Mouse (Mus musculus) pancreas, adult 10 weeks (tissue): ENCODE data around the gene Olfr204. TPM values are rescaled to one million over a fixed set of nuclear protein-coding genes. Genes with fewer than 3 reads are reported as not detected.

Experiments
- polyA plus RNA-seq: library from polyadenylated mRNA; stranded (reverse); fragments of 350-450 nt; fragmentation: Illumina TruSeq; extraction: RNeasy Lipid Tissue Mini Kit (QIAGEN cat#74804); gene quantifications from one replicate; pipeline ENCODE4 v1.2.3, GENCODE M21; 2015; ENCODE audit warnings: low read depth, low replicate concordance; ENCODE audit not compliant: insufficient read depth

Olfr204 gene
- not detected for polyA plus RNA-seq

GRCm38 (mm10) chr16:59318148-59318547, at the start of gene Olfr204:
Olfr204 (minus strand) TSS chr16:59318248.

GRCm38 (mm10) chr16:59363893-59364292, 45.8 kb upstream of the Olfr204 start, which contains the start of gene Olfr209:
Olfr209 (minus strand) TSS chr16:59363993.

GRCm38 (mm10) chr16:59349146-59349545, 31.1 kb upstream of the Olfr204 start, which contains the start of gene Olfr206:
Olfr206 (minus strand) TSS chr16:59349246.

GRCm38 (mm10) chr16:59331038-59331437, 13.0 kb upstream of the Olfr204 start, which contains the start of gene Olfr205:
Olfr205 (minus strand) TSS chr16:59331138.

GRCm38 (mm10) chr16:59298581-59298980, 19.5 kb downstream of the Olfr204 start, which contains the start of gene Olfr203:
Olfr203 (plus strand) TSS chr16:59298881.

GRCm38 (mm10) chr16:59286693-59287092, 31.4 kb downstream of the Olfr204 start, which contains the start of gene Olfr202:
Olfr202 (minus strand) TSS chr16:59286793.

GRCm38 (mm10) chr16:59272532-59272931, 45.5 kb downstream of the Olfr204 start, which contains the start of gene Olfr201:
Olfr201 (minus strand) TSS chr16:59272632.

Other genes starting within 250 kb of the Olfr204 start
- gene Olfr190, start 240.2 kb downstream of the Olfr204 start, polyA plus RNA-seq = not detected
- not detected for gene Olfr191, start 228.4 kb downstream of the Olfr204 start, polyA plus RNA-seq
- gene Olfr193, start 206.4 kb downstream of the Olfr204 start, polyA plus RNA-seq = not detected
- gene Olfr194, start 197.2 kb downstream of the Olfr204 start, polyA plus RNA-seq = not detected
- gene Olfr195, start 171.2 kb downstream of the Olfr204 start, polyA plus RNA-seq = not detected
- not detected for gene Olfr196, start 147.8 kb downstream of the Olfr204 start, polyA plus RNA-seq
- not detected for gene Olfr198, start 114.7 kb downstream of the Olfr204 start, polyA plus RNA-seq
- gene Olfr199, start 98.5 kb downstream of the Olfr204 start, polyA plus RNA-seq = not detected
- gene Olfr201, start 45.6 kb downstream of the Olfr204 start, polyA plus RNA-seq = not detected
- gene Olfr202, start 31.5 kb downstream of the Olfr204 start, polyA plus RNA-seq = not detected
- gene Olfr203, start 19.4 kb downstream of the Olfr204 start, polyA plus RNA-seq = not detected
- gene Olfr205, start 12.9 kb upstream of the Olfr204 start, polyA plus RNA-seq = not detected
- gene Olfr206, start 31.0 kb upstream of the Olfr204 start, polyA plus RNA-seq = not detected
- gene Olfr209, start 45.7 kb upstream of the Olfr204 start, polyA plus RNA-seq = not detected
- not detected for gene Gabrr3, start 89.1 kb upstream of the Olfr204 start, polyA plus RNA-seq
- 5.4 TPM for gene Riox2, start 153.5 kb upstream of the Olfr204 start, polyA plus RNA-seq